11 mouse cellular contexts compared by ENCODE assay signal in genomic region chr2:71304821-71305220, GRCm38 (mm10).
DNase-seq lines count a peak whose midpoint lies in the region; ATAC-seq lines count a peak whose summit lies in the region.
"Had no signal": no experiment of that assay in that cellular context is flagged by ENCODE, and none has a peak within 500 bp of the region (broad histone marks: within the 10 kb centered on the region; RNA-seq: fewer than 3 reads in every experiment).

No protein-coding gene starts in this region.

- 30% methylated on average over 3 of the region's 3 CpGs for WGBS in lung, embryonic 15.5 days
- 44% methylated on average over 3 of the region's 3 CpGs for WGBS in forebrain, embryonic 13.5 days

- H3K4me3 ChIP-seq in lung, embryonic 15.5 days = no peak overlapping the region
- no peak overlapping the region for H3K4me3 ChIP-seq in forebrain, embryonic 13.5 days
- H3K4me3 ChIP-seq: liver, embryonic 13.5 days had no signal

- H3K27me3 ChIP-seq in lung, embryonic 15.5 days = no peaks in the 10 kb centered on the region
- H3K27me3 ChIP-seq in forebrain, embryonic 13.5 days = no peaks in the 10 kb centered on the region
- H3K27me3 ChIP-seq: liver, embryonic 13.5 days had no signal

- peak; percentile 56; the same call in 1 of the 2 replicates for ATAC-seq in lung, embryonic 15.5 days (ENCODE audit: borderline replicate concordance, extremely low read depth, low FRiP score, low TSS enrichment)
- ATAC-seq in forebrain, embryonic 13.5 days = peak; percentile 73; the same call in 1 of the 2 replicates

- peak; percentile 27 to 51 for DNase-seq in cerebellum, postnatal 10 days
- no peak for DNase-seq in cerebellum, adult 9-11 months
- DNase-seq in lung, postnatal 36 days = no peak
- peak; percentile 65 to 76 for DNase-seq in kidney, postnatal 25 days
- no peak for DNase-seq in right cerebral cortex, adult 18-20 months
- DNase-seq in spleen, postnatal 14 days (ENCODE audit: low spot score in 2 of 2) = no peak
- DNase-seq: cerebellum, adult 18-20 months; layer of hippocampus, adult 9-11 months; liver, embryonic 13.5 days had no signal

- H3K9ac ChIP-seq in lung, embryonic 15.5 days = no peak overlapping the region
- no peak overlapping the region for H3K9ac ChIP-seq in forebrain, embryonic 13.5 days
- H3K9ac ChIP-seq: liver, embryonic 13.5 days had no signal

- H3K4me1 ChIP-seq in lung, embryonic 15.5 days = peaks cover 16% of the 10 kb centered on the region; the same call in 1 of the 2 replicates
- H3K4me1 ChIP-seq in forebrain, embryonic 13.5 days = peaks cover 53% of the 10 kb centered on the region

- H3K9me3 ChIP-seq in lung, embryonic 15.5 days = no peaks in the 10 kb centered on the region
- no peaks in the 10 kb centered on the region for H3K9me3 ChIP-seq in forebrain, embryonic 13.5 days (replicated peaks)
- H3K9me3 ChIP-seq: liver, embryonic 13.5 days had no signal

- H3K4me2 ChIP-seq in lung, embryonic 15.5 days = no peak overlapping the region
- no peak overlapping the region for H3K4me2 ChIP-seq in forebrain, embryonic 13.5 days
- H3K4me2 ChIP-seq: liver, embryonic 13.5 days had no signal

- no peak overlapping the region for H3K27ac ChIP-seq in lung, embryonic 15.5 days
- peak overlapping the region; percentile 49; the same call in 1 of the 2 replicates for H3K27ac ChIP-seq in forebrain, embryonic 13.5 days
- H3K27ac ChIP-seq: liver, embryonic 13.5 days had no signal

- H3K36me3 ChIP-seq in lung, embryonic 15.5 days = no peaks in the 10 kb centered on the region
- peaks cover 18% of the 10 kb centered on the region; the same call in 1 of the 2 replicates for H3K36me3 ChIP-seq in forebrain, embryonic 13.5 days (ENCODE audit: poor library complexity, severe bottlenecking)

Comparison
In these comparisons a context has a peak if more than half of its experiments do, and no peak if none do; other contexts are left out.
1. DNase-seq: peak in cerebellum, postnatal 10 days (2 of 2) and kidney, postnatal 25 days (2 of 2); none in cerebellum, adult 9-11 months (single experiment), lung, postnatal 36 days (single experiment), right cerebral cortex, adult 18-20 months (single experiment) and spleen, postnatal 14 days (0 of 2).